Mouse (Mus musculus): ENCODE measurements at regions not wholly inside any gene's neighbourhood (a gene's known extent, or its start where the extent isn't known, plus 50 kb on each side); places are given as distances from the start of the nearest gene placed in this dataset.

DNA sequence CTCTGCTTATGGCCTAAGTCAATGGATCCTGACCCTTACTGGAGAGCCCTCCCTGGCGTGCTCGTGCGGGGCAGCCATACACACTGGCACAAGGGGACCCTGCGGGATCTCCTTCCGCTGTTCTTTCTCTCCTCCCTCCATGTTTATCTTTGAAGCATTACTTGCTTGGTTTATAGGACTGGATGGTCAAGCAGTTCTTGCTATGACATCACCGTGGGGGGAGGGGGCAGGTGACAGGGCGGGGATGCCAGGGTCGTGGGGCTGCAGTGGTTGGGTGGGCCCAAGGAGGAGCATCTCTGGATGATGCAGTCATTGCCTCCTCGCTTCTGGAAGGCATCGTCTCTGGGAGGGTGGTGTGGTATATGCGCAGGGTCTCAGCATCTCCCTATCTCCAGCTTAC lies 142.4 kb upstream of the Rtl1 start:
- no peak for TF ChIP-seq CTCF (IDR thresholded peaks at IDR 0.05; ENCODE audit: borderline replicate concordance, control insufficient read depth, extremely low read depth, insufficient read depth, low read length, poor library complexity)
- TF ChIP-seq POLR2A (IDR thresholded peaks at IDR 0.05; ENCODE audit: control insufficient read depth, extremely low read depth, insufficient read depth, low read length, poor library complexity): no peak

Measured in thymus, adult 2 months (tissue).